In the genomic region with DNA sequence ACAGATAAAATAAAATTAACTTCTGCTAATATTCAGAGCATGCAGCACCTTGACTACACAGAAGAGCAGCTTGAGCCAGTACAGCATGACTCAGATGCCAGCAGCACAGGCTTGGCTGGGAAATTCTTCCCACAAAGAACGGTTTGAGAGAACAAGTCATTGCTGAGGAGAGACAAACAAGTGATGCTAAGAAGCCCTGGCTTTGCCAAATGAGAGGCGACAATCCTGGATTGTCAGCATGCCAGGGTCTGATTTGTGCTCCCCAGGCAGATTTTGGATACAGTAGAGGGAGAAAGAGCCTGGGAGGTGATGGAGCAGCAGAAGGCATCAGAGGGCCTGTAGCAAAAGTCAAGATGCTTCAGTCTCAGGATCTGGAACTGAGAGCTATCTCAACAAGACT, we compare ENCODE assay signal across 12 mouse cellular contexts. TPM values are rescaled to one million over a fixed set of nuclear protein-coding genes. Genes with fewer than 3 reads are reported as not detected.
DNase-seq lines count a peak whose midpoint lies in the region; ATAC-seq lines count a peak whose summit lies in the region.
"Had no signal": no experiment of that assay in that cellular context is flagged by ENCODE, and none has a peak within 500 bp of the region (broad histone marks: within the 10 kb centered on the region; RNA-seq: fewer than 3 reads in every experiment).

No protein-coding gene starts in this region.

- no peaks in the 10 kb centered on the region for H3K9me3 ChIP-seq in forebrain, embryonic 14.5 days (replicated peaks; ENCODE audit: control insufficient read depth, low read length)
- no peaks in the 10 kb centered on the region for H3K9me3 ChIP-seq in forebrain, embryonic 15.5 days

- WGBS in forebrain, embryonic 14.5 days, result 62% methylated on average over 2 of the region's 2 CpGs
- 37% methylated on average over 2 of the region's 2 CpGs for WGBS in forebrain, embryonic 15.5 days

- H3K36me3 ChIP-seq in forebrain, embryonic 14.5 days (ENCODE audit: control insufficient read depth, insufficient read depth, low read length), result no peaks in the 10 kb centered on the region
- no peaks in the 10 kb centered on the region for H3K36me3 ChIP-seq in forebrain, embryonic 15.5 days

- H3K9ac ChIP-seq in forebrain, embryonic 14.5 days (ENCODE audit: low read length), result no peak overlapping the region
- H3K9ac ChIP-seq in forebrain, embryonic 15.5 days (replicated peaks), result no peak overlapping the region

- no peak overlapping the region for H3K4me2 ChIP-seq in forebrain, embryonic 14.5 days (ENCODE audit: low read length)
- H3K4me2 ChIP-seq in forebrain, embryonic 15.5 days (replicated peaks), result no peak overlapping the region
- H3K4me2 ChIP-seq: liver, embryonic 11.5 days had no signal

- H3K27me3 ChIP-seq in forebrain, embryonic 14.5 days (replicated peaks; ENCODE audit: control insufficient read depth, insufficient read depth, low read length), result no peaks in the 10 kb centered on the region
- H3K27me3 ChIP-seq in forebrain, embryonic 15.5 days, result no peaks in the 10 kb centered on the region

- ATAC-seq in forebrain, embryonic 14.5 days, result no peak
- no peak for ATAC-seq in forebrain, embryonic 15.5 days (replicated peaks)

- no peak overlapping the region for H3K4me3 ChIP-seq in forebrain, embryonic 14.5 days (ENCODE audit: low read depth, low read length)
- no peak overlapping the region for H3K4me3 ChIP-seq in forebrain, embryonic 15.5 days
- H3K4me3 ChIP-seq: erythroblast, embryonic 14.5 days had no signal

- intact Hi-C loops in left cerebral cortex, postnatal 4 days (cut with DNase I), result no loop called here

- peak; percentile 22 for DNase-seq in forebrain, embryonic 14.5 days (ENCODE audit: low spot score)
- peak; percentile 77 for DNase-seq in cerebellum, adult 11-12 months
- peak; percentile 15 to 18 for DNase-seq in frontal cortex, postnatal 14 days (ENCODE audit: low spot score in 2 of 2)
- peak; percentile 12 for DNase-seq in left cerebral cortex, postnatal 4 days
- DNase-seq in adrenal gland, postnatal 25 days, result no peak
- DNase-seq in lung, postnatal 36 days, result no peak
- no peak for DNase-seq in thymus, postnatal 4 days
- DNase-seq: kidney, postnatal 36 days; thymus, adult 2 months had no signal

- no peak overlapping the region for H3K27ac ChIP-seq in forebrain, embryonic 14.5 days (ENCODE audit: low read depth, low read length)
- H3K27ac ChIP-seq in forebrain, embryonic 15.5 days (replicated peaks), result no peak overlapping the region

- H3K4me1 ChIP-seq in forebrain, embryonic 14.5 days (ENCODE audit: control insufficient read depth, insufficient read depth, low read length), result no peaks in the 10 kb centered on the region
- no peaks in the 10 kb centered on the region for H3K4me1 ChIP-seq in forebrain, embryonic 15.5 days

RNA-seq across cellular contexts. Expression of gene Inpp4b, which starts 18.2 kb away (rescaled TPM):
- 2.4 and 6.6 TPM in 2 replicates for polyA plus RNA-seq in forebrain, embryonic 14.5 days (2014; fragmentation: Nextera tagmentation; extraction: Ambion mirVana)
- 4.7 and 5.0 TPM in 2 replicates for polyA plus RNA-seq in forebrain, embryonic 15.5 days (2015; fragmentation: Nextera tagmentation; extraction: Ambion mirVana)
- 1 to 10 TPM; 8.1 to 9.8 TPM for total RNA-seq in left cerebral cortex, postnatal 4 days (2021)
- 8.7 and 9.2 TPM in 2 replicates for total RNA-seq in adrenal gland, postnatal 25 days (2021)
- polyA plus RNA-seq: erythroblast, embryonic 14.5 days had no signal

Comparison
In these comparisons a context has a peak if more than half of its experiments do, and no peak if none do; other contexts are left out.
1. DNase-seq: peak in forebrain, embryonic 14.5 days (single experiment), cerebellum, adult 11-12 months (single experiment), frontal cortex, postnatal 14 days (2 of 2) and left cerebral cortex, postnatal 4 days (single experiment); none in adrenal gland, postnatal 25 days (single experiment), lung, postnatal 36 days (single experiment) and thymus, postnatal 4 days (single experiment).